Mouse (Mus musculus): Measurements from ENCODE around the gene Dhtkd1. TPM values are rescaled to one million over a fixed set of nuclear protein-coding genes. Genes with fewer than 3 reads are reported as not detected.

The Dhtkd1 gene
- total and polyA plus RNA-seq, 3 experiments = 1.5 to 1.6 TPM; not detected in 1

GRCm38 (mm10) chr2:5940936-5941335, 1.7 kb downstream of the Dhtkd1 start:
- TF ChIP-seq NRF1 (IDR thresholded peaks at IDR 0.05; ENCODE audit: insufficient read depth, low read depth, low read length, poor library complexity, severe bottlenecking) (no peak), POLR2AphosphoS2 (IDR thresholded peaks at IDR 0.05; ENCODE audit: low read length) (no peak), MEF2A (IDR thresholded peaks at IDR 0.05; ENCODE audit: extremely low read depth, insufficient replicate concordance, low read depth, low read length, poor library complexity, severe bottlenecking) (no peak)
- Histone ChIP-seq H3K9me3 (replicated peaks; ENCODE audit: insufficient read depth, low read length) (no peaks in the 10 kb centered on the region), H3K27ac (ENCODE audit: control insufficient read depth, low read depth, low read length) (no peak overlapping the region), H3K36me3 (ENCODE audit: control insufficient read depth in 1 of 2, insufficient read depth in 2 of 2, low read length in 2 of 2) (peaks cover 0 to 21% of the 10 kb centered on the region in 2 experiments; a peak in 2 of 4 replicates), H3K9ac (ENCODE audit: control insufficient read depth, low read depth, low read length, poor library complexity, severe bottlenecking) (no peak overlapping the region), H3K4me1 (ENCODE audit: control insufficient read depth in 1 of 2, insufficient read depth in 2 of 2, low read length in 2 of 2) (peaks cover 16 to 18% of the 10 kb centered on the region in 2 experiments), H3K4me3 (ENCODE audit: control insufficient read depth in 1 of 2, insufficient read depth in 1 of 2, low read depth in 2 of 2, low read length in 2 of 2) (no peak overlapping the region), H3K79me2 (ENCODE audit: control insufficient read depth, insufficient read depth, low read length, poor library complexity) (no peaks in the 10 kb centered on the region), H3K27me3 (ENCODE audit: control insufficient read depth in 1 of 2, insufficient read depth in 2 of 2, low read length in 2 of 2) (no peaks in the 10 kb centered on the region)
- no peak for DNase-seq (ENCODE audit: low read depth, low spot score)

- no peak for DNase-seq (ENCODE audit: low read depth, low spot score)
- no peak overlapping the region for H3K27ac ChIP-seq (ENCODE audit: control insufficient read depth, low read depth, low read length)
- no peaks in the 10 kb centered on the region for H3K27me3 ChIP-seq (ENCODE audit: control insufficient read depth in 1 of 2, insufficient read depth in 2 of 2, low read length in 2 of 2)
- H3K79me2 ChIP-seq (ENCODE audit: control insufficient read depth, insufficient read depth, low read length, poor library complexity) = no peaks in the 10 kb centered on the region
- peaks cover 11 to 17% of the 10 kb centered on the region in 2 experiments for H3K4me1 ChIP-seq (ENCODE audit: control insufficient read depth in 1 of 2, insufficient read depth in 2 of 2, low read length in 2 of 2)
- H3K4me3 ChIP-seq (ENCODE audit: control insufficient read depth in 1 of 2, insufficient read depth in 1 of 2, low read depth in 2 of 2, low read length in 2 of 2) = no peak overlapping the region
- no peak for TF ChIP-seq POLR2AphosphoS5 (IDR thresholded peaks at IDR 0.05; ENCODE audit: borderline replicate concordance, low read depth, low read length)
- no peak for TF ChIP-seq MYC (IDR thresholded peaks at IDR 0.05; ENCODE audit: low read depth, low read length)
- no peak for TF ChIP-seq KAT2A (conservative IDR thresholded peaks at IDR 0.05; ENCODE audit: low read depth, low read length)
- TF ChIP-seq ZKSCAN1 (IDR thresholded peaks at IDR 0.05; ENCODE audit: low read depth, low read length) = no peak
- TF ChIP-seq ZMIZ1 (IDR thresholded peaks at IDR 0.05; ENCODE audit: low read depth, low read length) = no peak
- no peak for TF ChIP-seq MAZ (IDR thresholded peaks at IDR 0.05; ENCODE audit: low read depth, low read length)
- no peak for TF ChIP-seq E2F4 (IDR thresholded peaks at IDR 0.05; ENCODE audit: borderline replicate concordance, low read depth, low read length)
- no peak for TF ChIP-seq MYB (IDR thresholded peaks at IDR 0.05; ENCODE audit: low read depth, low read length)
- no peak for TF ChIP-seq SIN3A (IDR thresholded peaks at IDR 0.05; ENCODE audit: low read length)
- no peak for TF ChIP-seq NELFE (IDR thresholded peaks at IDR 0.05; ENCODE audit: low read depth, low read length)
- TF ChIP-seq BHLHE40 (IDR thresholded peaks at IDR 0.05; ENCODE audit: borderline replicate concordance, low read depth, low read length) = no peak
- TF ChIP-seq MAFK (IDR thresholded peaks at IDR 0.05; ENCODE audit: borderline replicate concordance, low read depth, low read length) = no peak
- TF ChIP-seq MEF2A (IDR thresholded peaks at IDR 0.05; ENCODE audit: extremely low read depth, insufficient replicate concordance, low read depth, low read length, poor library complexity, severe bottlenecking) = no peak
- no peaks in the 10 kb centered on the region for H3K9me3 ChIP-seq (replicated peaks; ENCODE audit: insufficient read depth, low read length)
- H3K36me3 ChIP-seq (ENCODE audit: control insufficient read depth in 1 of 2, insufficient read depth in 2 of 2, low read length in 2 of 2) = peaks cover 0 to 13% of the 10 kb centered on the region in 2 experiments; a peak in 2 of 4 replicates
- H3K9ac ChIP-seq (ENCODE audit: control insufficient read depth, low read depth, low read length, poor library complexity, severe bottlenecking) = no peak overlapping the region
These were observed 2.7 kb downstream of the Dhtkd1 start for GRCm38 (mm10) chr2:5939911-5940310.
